Mouse (Mus musculus) erythroblast, embryonic 14.5 days (primary cell): Measurements from ENCODE around the gene Pstpip1.

ENCODE experiments used
- GATA1 ChIP-seq: IDR thresholded peaks from 2 replicates; pipeline ENCODE4 v1.6.1; 2012; ENCODE audit warnings: low read length, inconsistent platforms, mixed read lengths
- TAL1 ChIP-seq: IDR thresholded peaks from 3 replicates; pipeline ENCODE4 v1.6.1; 2012; ENCODE audit warnings: low read length, inconsistent platforms, mixed read lengths

GRCm38 (mm10) chr9:56129951-56130350 lies 40.2 kb downstream of the Pstpip1 start:
- TF ChIP-seq GATA1 (no peak), TAL1 (no peak)
